ENCODE assay signal across 10 mouse cellular contexts in genomic region chr9:71578896-71579564, GRCm38 (mm10). TPM values are rescaled to one million over a fixed set of nuclear protein-coding genes. Genes with fewer than 3 reads are reported as not detected.
DNase-seq lines count a peak whose midpoint lies in the region; ATAC-seq and TF ChIP-seq lines count a peak whose summit lies in the region.
"Had no signal": no experiment of that assay in that cellular context is flagged by ENCODE, and none has a peak within 500 bp of the region (broad histone marks: within the 10 kb centered on the region; RNA-seq: fewer than 3 reads in every experiment).

No protein-coding gene starts in this region.

- TF ChIP-seq CTCF in gastrocnemius, adult 2 months (IDR thresholded peaks at IDR 0.05) = no peak
- TF ChIP-seq CTCF in brain, embryonic 14.5 days (IDR thresholded peaks at IDR 0.05; ENCODE audit: borderline replicate concordance, extremely low read depth, insufficient read depth, insufficient read length) = no peak
- TF ChIP-seq CTCF in thymus, adult 2 months (IDR thresholded peaks at IDR 0.05; ENCODE audit: borderline replicate concordance, control insufficient read depth, extremely low read depth, insufficient read depth, low read length, poor library complexity) = no peak

- H3K9ac ChIP-seq in intestine, embryonic 16.5 days (ENCODE audit: low read depth, low read length) = no peak overlapping the region

- H3K4me1 ChIP-seq in intestine, embryonic 16.5 days (ENCODE audit: control insufficient read depth, insufficient read depth, low read length) = no peaks in the 10 kb centered on the region
- H3K4me1 ChIP-seq in thymus, adult 2 months (replicated peaks; ENCODE audit: control insufficient read depth, insufficient read depth, low read length) = no peaks in the 10 kb centered on the region; the same call in 1 of the 2 replicates

- peak overlapping the region; percentile 13; the same call in 1 of the 2 replicates for H3K27ac ChIP-seq in gastrocnemius, adult 2 months
- no peak overlapping the region for H3K27ac ChIP-seq in intestine, embryonic 16.5 days (ENCODE audit: low read length)
- H3K27ac ChIP-seq in thymus, adult 2 months (ENCODE audit: control insufficient read depth, insufficient read depth, low read length) = no peak overlapping the region
- H3K27ac ChIP-seq: macrophage had no signal

- no peaks in the 10 kb centered on the region for H3K9me3 ChIP-seq in intestine, embryonic 16.5 days (ENCODE audit: control insufficient read depth, low read length)

- H3K4me3 ChIP-seq in gastrocnemius, adult 2 months = no peak overlapping the region
- H3K4me3 ChIP-seq in intestine, embryonic 16.5 days (ENCODE audit: low read length) = no peak overlapping the region
- H3K4me3 ChIP-seq in thymus, adult 2 months (ENCODE audit: control insufficient read depth, insufficient read depth, low read length) = no peak overlapping the region

- intact Hi-C loops in gastrocnemius, adult 2 months (cut with DNase I) = no loop called here

- ATAC-seq in intestine, embryonic 16.5 days = peak; percentile 85

- H3K27me3 ChIP-seq in intestine, embryonic 16.5 days (replicated peaks; ENCODE audit: control insufficient read depth, insufficient read depth, low read length) = no peaks in the 10 kb centered on the region
- H3K27me3 ChIP-seq in thymus, adult 2 months (ENCODE audit: control insufficient read depth, insufficient read depth, low read length) = no peaks in the 10 kb centered on the region
- H3K27me3 ChIP-seq: CH12.LX had no signal

- WGBS in intestine, embryonic 16.5 days = 48% methylated on average over 7 of the region's 7 CpGs
- 64% methylated on average over 7 of the region's 7 CpGs for WGBS in thymus, adult 2 months

- TF ChIP-seq POLR2A in brain, embryonic 14.5 days (IDR thresholded peaks at IDR 0.05; ENCODE audit: borderline replicate concordance, extremely low read depth, insufficient read depth, insufficient read length, poor library complexity, severe bottlenecking) = no peak
- TF ChIP-seq POLR2A in thymus, adult 2 months (IDR thresholded peaks at IDR 0.05; ENCODE audit: control insufficient read depth, extremely low read depth, insufficient read depth, low read length, poor library complexity) = no peak

- peak; percentile 48 for DNase-seq in gastrocnemius, adult 2 months
- DNase-seq in gastrocnemius, adult 8-10 months (ENCODE audit: low spot score in 2 of 2) = no peak
- peak; percentile 3 to 5 for DNase-seq in layer of hippocampus, adult 8-10 months (ENCODE audit: low spot score in 2 of 2)
- no peak for DNase-seq in layer of hippocampus, adult 18-20 months (ENCODE audit: low spot score in 2 of 2)
- DNase-seq in brain, embryonic 14.5 days (ENCODE audit: low read depth) = peak; percentile 23
- DNase-seq in adrenal gland, postnatal 25 days = no peak
- no peak for DNase-seq in thymus, adult 2 months

- no peak overlapping the region for H3K4me2 ChIP-seq in intestine, embryonic 16.5 days (ENCODE audit: low read depth, low read length)

- no peaks in the 10 kb centered on the region for H3K36me3 ChIP-seq in intestine, embryonic 16.5 days (ENCODE audit: control insufficient read depth, insufficient read depth, low read length)
- H3K36me3 ChIP-seq in thymus, adult 2 months (ENCODE audit: control insufficient read depth, insufficient read depth, low read length) = peaks cover 15% of the 10 kb centered on the region; the same call in 1 of the 2 replicates

RNA-seq across cellular contexts. Expression of gene Myzap, which starts 13.1 kb away (rescaled TPM):
- 1 to 10 TPM; 3.7 to 5.1 TPM for total RNA-seq in gastrocnemius, adult 2 months (2021)
- 1 to 10 TPM; 1.8 to 3.2 (median 2.5) TPM for total RNA-seq in gastrocnemius, adult 8-10 months (2022)
- 1 to 10 TPM; 1.3 to 2.1 (median 1.5) TPM for total RNA-seq in layer of hippocampus, adult 8-10 months (2022)
- 1 to 10 TPM in 1 of 2 experiments, under 1 TPM in 1; 0.71 to 1.3 TPM for total RNA-seq in layer of hippocampus, adult 18-20 months (2021)
- 2.4 and 2.9 TPM in 2 replicates for polyA plus RNA-seq in brain, embryonic 14.5 days (2012; rRNA removed)
- polyA plus RNA-seq in intestine, embryonic 16.5 days (2015; fragmentation: Nextera tagmentation; extraction: Ambion mirVana) = 7.9 and 8.9 TPM in 2 replicates
- 8.6 and 11.2 TPM in 2 replicates for total RNA-seq in adrenal gland, postnatal 25 days (2021)
- 4.3 and 9.6 TPM in 2 replicates for polyA plus RNA-seq in thymus, adult 2 months (2012; rRNA removed)
- polyA plus RNA-seq: macrophage had no signal

Comparison
In these comparisons a context has a peak if more than half of its experiments do, and no peak if none do; other contexts are left out.
1. DNase-seq: peak in gastrocnemius, adult 2 months (single experiment), layer of hippocampus, adult 8-10 months (2 of 2) and brain, embryonic 14.5 days (single experiment); none in gastrocnemius, adult 8-10 months (0 of 2), layer of hippocampus, adult 18-20 months (0 of 2), adrenal gland, postnatal 25 days (single experiment) and thymus, adult 2 months (single experiment).